Mouse (Mus musculus) small intestine, adult 2 months (tissue): Measurements from ENCODE around the gene Dennd1a. TPM values are rescaled to one million over a fixed set of nuclear protein-coding genes. Genes with fewer than 3 reads are reported as not detected.

Experiments used
- H3K27ac ChIP-seq: fragments of 200-500 bp; 2 replicates; pipeline ENCODE4 v1.5.1; 2012; ENCODE audit warnings: low read depth, low read length, control low read depth, inconsistent platforms; ENCODE audit not compliant: insufficient read depth
- H3K27me3 ChIP-seq: fragments of 200-500 bp; 2 replicates; pipeline ENCODE4 v1.6.1; 2012; ENCODE audit warnings: mild to moderate bottlenecking, moderate library complexity, low read length, inconsistent platforms; ENCODE audit not compliant: control insufficient read depth, insufficient read depth
- H3K36me3 ChIP-seq: fragments of 200-500 bp; 2 replicates; pipeline ENCODE4 v1.6.1; 2012; ENCODE audit warnings: mild to moderate bottlenecking, low read length, control low read depth, inconsistent platforms; ENCODE audit not compliant: control insufficient read depth, insufficient read depth
- H3K4me1 ChIP-seq: fragments of 200-500 bp; 2 replicates; pipeline ENCODE4 v1.6.1; 2012; ENCODE audit warnings: low read length, inconsistent platforms, mixed read lengths; ENCODE audit not compliant: control insufficient read depth, insufficient read depth, insufficient read length
- H3K4me3 ChIP-seq: fragments of 200-500 bp; 2 replicates; pipeline ENCODE4 v1.5.1; 2012; ENCODE audit warnings: low read depth, mild to moderate bottlenecking, control low read depth, inconsistent platforms, low read length, moderate library complexity
- CTCF ChIP-seq: fragments of 200-500 bp; IDR thresholded peaks from 2 replicates; pipeline ENCODE4 v1.5.1; 2012; ENCODE audit warnings: low read depth, mild to moderate bottlenecking, control low read depth, inconsistent platforms, low read length, moderate library complexity, mixed read lengths; ENCODE audit not compliant: insufficient replicate concordance, insufficient read length; ENCODE audit errors: extremely low read depth
- POLR2A ChIP-seq: fragments of 200-500 bp; IDR thresholded peaks from 2 replicates; pipeline ENCODE4 v1.6.1; 2012; ENCODE audit warnings: low read depth, mild to moderate bottlenecking, control low read depth, inconsistent platforms, low read length, moderate library complexity
- WGBS: fragments of 180-500 bp; shearing (Covaris S2); methylation state at CpG from one replicate; pipeline ENCODE4 v1.1.7; 2018; 5-methylcytosine and 5-hydroxymethylcytosine counted together
- polyA plus RNA-seq: library from polyadenylated mRNA; depleted of rRNA; stranded (reverse); fragments of >200 nt; gene quantifications from 2 replicates; pipeline ENCODE4 v1.2.3, GENCODE M21; 2012

Dennd1a gene
- polyA plus RNA-seq, 1 experiment: 8.2 TPM

GRCm38 (mm10) chr2:38313399-38313798, 26.2 kb upstream of the Dennd1a start:
- Histone ChIP-seq H3K36me3 (no peaks in the 10 kb centered on the region), H3K27me3 (peaks cover 7% of the 10 kb centered on the region; the same call in 1 of the 2 replicates), H3K4me1 (peaks cover 2% of the 10 kb centered on the region; the same call in 1 of the 2 replicates), H3K27ac (no peak overlapping the region), H3K4me3 (no peak overlapping the region)
- 29% methylated on average over 3 of the region's 3 CpGs for WGBS
- TF ChIP-seq CTCF (no peak), POLR2A (no peak)

DNA sequence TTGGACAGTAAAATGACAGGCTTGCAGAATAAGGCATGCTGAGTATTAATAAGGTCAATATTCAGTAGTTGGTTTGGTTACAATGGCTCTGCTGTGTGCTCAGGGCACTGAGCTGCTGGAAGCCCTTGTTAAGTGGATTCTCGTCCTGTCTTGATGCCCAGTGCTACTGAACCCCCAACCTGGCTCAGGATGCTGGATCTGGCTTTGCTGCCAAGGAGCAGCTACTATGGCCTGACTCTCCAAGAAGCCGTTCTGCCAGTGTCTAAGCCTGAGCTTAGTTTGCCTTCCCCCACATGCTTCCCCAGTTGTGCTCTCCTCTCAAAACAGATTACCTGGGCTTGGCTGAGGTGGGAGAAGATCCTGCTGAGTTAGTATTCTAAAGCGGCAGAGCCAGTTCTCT, 25.7 kb upstream of the Dennd1a start:
- H3K27me3 ChIP-seq: peaks cover 7% of the 10 kb centered on the region; the same call in 1 of the 2 replicates
- no peak for TF ChIP-seq POLR2A
- no peak for TF ChIP-seq CTCF

DNA sequence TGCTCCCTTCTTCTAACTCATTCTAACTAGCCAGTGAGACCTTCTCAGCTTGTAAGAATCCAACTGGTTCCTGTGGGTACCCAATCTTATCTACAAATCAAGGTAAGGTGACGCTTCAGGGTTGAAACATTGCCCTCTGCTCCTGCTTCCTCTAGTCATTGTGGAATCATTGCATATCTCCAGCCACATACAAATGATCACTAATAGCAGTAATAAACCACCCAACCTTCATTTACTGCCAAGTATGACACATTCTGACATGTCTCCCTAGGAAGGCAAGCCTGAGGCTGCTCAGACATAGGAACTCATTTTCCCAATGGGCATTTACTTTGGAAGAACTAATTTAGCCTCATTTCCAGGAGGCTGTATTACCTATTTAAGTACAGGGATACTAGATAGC, 18.0 kb upstream of the Dennd1a start:
- Histone ChIP-seq H3K4me1 (peaks cover 11% of the 10 kb centered on the region; the same call in 1 of the 2 replicates), H3K27ac (no peak overlapping the region), H3K27me3 (no peaks in the 10 kb centered on the region), H3K36me3 (no peaks in the 10 kb centered on the region), H3K4me3 (no peak overlapping the region)
- 28% methylated on average over 1 of the region's 1 CpGs for WGBS
- TF ChIP-seq POLR2A (no peak), CTCF (no peak)

More for the DNA sequence above, 25.7 kb upstream of the Dennd1a start:
- H3K4me3 ChIP-seq: no peak overlapping the region
- H3K4me1 ChIP-seq: peaks cover under 1% of the 10 kb centered on the region; the same call in 1 of the 2 replicates
- H3K27ac ChIP-seq: no peak overlapping the region
- 48% methylated on average over 3 of the region's 3 CpGs for WGBS
- H3K36me3 ChIP-seq: no peaks in the 10 kb centered on the region

DNA sequence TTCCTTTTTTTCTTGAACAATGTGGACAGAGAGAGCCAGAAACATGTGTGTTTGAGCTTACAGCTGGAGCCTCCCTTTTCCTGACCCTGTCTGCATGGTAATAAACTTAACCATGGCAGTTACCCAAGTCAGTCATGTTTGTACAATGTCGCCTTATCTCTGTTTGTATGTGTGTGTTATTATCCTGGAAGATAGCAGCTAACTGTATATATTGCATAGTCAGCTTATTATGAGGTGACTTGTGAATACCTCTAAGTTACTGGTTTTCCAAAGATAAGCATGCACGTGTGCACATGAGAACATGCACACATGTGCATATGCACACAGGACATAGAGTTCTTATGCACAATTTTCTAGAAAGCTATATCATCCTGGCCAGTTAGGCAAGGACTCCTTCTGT, 13.8 kb upstream of the Dennd1a start:
- peaks cover 8% of the 10 kb centered on the region; the same call in 1 of the 2 replicates for H3K4me1 ChIP-seq
- H3K4me3 ChIP-seq: no peak overlapping the region
- H3K36me3 ChIP-seq: no peaks in the 10 kb centered on the region
- H3K27me3 ChIP-seq: peaks cover 3% of the 10 kb centered on the region; the same call in 1 of the 2 replicates
- 21% methylated on average over 2 of the region's 2 CpGs for WGBS
- no peak overlapping the region for H3K27ac ChIP-seq
- TF ChIP-seq POLR2A: no peak
- no peak for TF ChIP-seq CTCF

DNA sequence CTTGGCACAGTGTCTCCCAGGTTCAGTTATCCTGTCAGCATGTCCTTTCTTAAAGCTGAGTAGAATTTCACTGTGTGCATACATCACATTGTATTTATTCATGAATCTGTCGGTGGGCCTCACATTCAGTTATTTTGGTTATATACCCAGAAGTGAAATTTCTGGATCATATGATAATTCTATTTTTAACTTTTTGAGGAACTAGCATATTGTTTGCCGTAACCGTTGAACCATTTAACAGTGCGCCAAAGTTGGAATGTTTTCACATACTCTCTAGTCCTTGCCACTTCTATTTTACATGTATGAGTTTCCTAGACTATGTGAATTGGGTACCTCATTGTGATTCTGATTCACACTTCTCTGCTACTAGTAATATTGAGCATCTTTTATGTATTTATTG, 8.7 kb upstream of the Dennd1a start:
- H3K4me1 ChIP-seq: no peaks in the 10 kb centered on the region; the same call in 1 of the 2 replicates
- TF ChIP-seq CTCF (no peak), POLR2A (no peak)
- no peaks in the 10 kb centered on the region for H3K36me3 ChIP-seq
- peaks cover 3% of the 10 kb centered on the region; the same call in 1 of the 2 replicates for H3K27me3 ChIP-seq
- WGBS: 87% methylated on average over 4 of the region's 4 CpGs
- H3K27ac ChIP-seq: no peak overlapping the region
- H3K4me3 ChIP-seq: no peak overlapping the region

- Histone ChIP-seq H3K4me3 (no peak overlapping the region), H3K4me1 (no peaks in the 10 kb centered on the region; the same call in 1 of the 2 replicates), H3K36me3 (no peaks in the 10 kb centered on the region), H3K27ac (no peak overlapping the region), H3K27me3 (no peaks in the 10 kb centered on the region)
- WGBS: 81% methylated on average over 1 of the region's 1 CpGs
- TF ChIP-seq POLR2A (no peak), CTCF (no peak)
These were observed 4.3 kb upstream of the Dennd1a start for GRCm38 (mm10) chr2:38291526-38291925.

DNA sequence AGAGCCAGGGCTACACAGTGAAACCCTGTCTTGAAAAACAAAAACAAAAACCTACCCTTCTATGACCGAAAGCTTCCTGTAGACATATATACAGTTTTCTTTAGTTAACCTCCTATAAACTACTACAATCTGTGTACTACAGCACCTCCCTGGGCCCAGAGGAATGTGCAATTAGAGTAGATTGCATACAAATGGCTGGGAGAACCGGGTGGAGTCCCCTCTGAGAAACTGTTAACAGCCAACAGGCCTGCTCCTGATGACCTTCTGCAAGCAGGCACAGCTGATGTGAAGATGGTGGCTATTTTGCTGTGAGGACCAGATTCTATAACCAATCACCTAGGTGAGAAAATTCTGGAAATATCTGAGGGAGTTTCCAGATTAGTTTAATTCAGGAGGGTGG, 1.0 kb upstream of the Dennd1a start:
- WGBS: 74% methylated on average over 2 of the region's 2 CpGs
- Histone ChIP-seq H3K36me3 (no peaks in the 10 kb centered on the region), H3K27ac (no peak overlapping the region), H3K27me3 (no peaks in the 10 kb centered on the region), H3K4me1 (peaks cover under 1% of the 10 kb centered on the region; the same call in 1 of the 2 replicates), H3K4me3 (no peak overlapping the region)
- TF ChIP-seq POLR2A (no peak), CTCF (no peak)

GRCm38 (mm10) chr2:38286433-38286732, 807 bp downstream of the Dennd1a start:
- Histone ChIP-seq H3K36me3 (no peaks in the 10 kb centered on the region), H3K27ac (no peak overlapping the region), H3K4me3 (peak overlapping the region; percentile 98), H3K4me1 (peaks cover 2% of the 10 kb centered on the region; the same call in 1 of the 2 replicates), H3K27me3 (no peaks in the 10 kb centered on the region)
- 8% methylated on average over 4 of the region's 4 CpGs for WGBS
- TF ChIP-seq CTCF (no peak), POLR2A (no peak)
